Mouse (Mus musculus): ENCODE results near the gene Scml4. TPM values are rescaled to one million over a fixed set of nuclear protein-coding genes. Genes with fewer than 3 reads are reported as not detected.

The Scml4 gene
- total and polyA plus RNA-seq, 3 experiments, result 0.03 to 0.08 TPM; not detected in 1

GRCm38 (mm10) chr10:42894696-42895095 lies 34.5 kb downstream of the Scml4 start:
- Histone ChIP-seq H3K36me3 (ENCODE audit: control insufficient read depth in 1 of 2, insufficient read depth in 2 of 2, low read length in 2 of 2) (no peaks in the 10 kb centered on the region), H3K4me3 (ENCODE audit: control insufficient read depth in 1 of 2, insufficient read depth in 1 of 2, low read depth in 2 of 2, low read length in 2 of 2) (no peak overlapping the region), H3K27me3 (ENCODE audit: control insufficient read depth in 1 of 2, insufficient read depth in 2 of 2, low read length in 2 of 2) (peaks cover 3 to 9% of the 10 kb centered on the region in 2 experiments), H3K9ac (ENCODE audit: control insufficient read depth, low read depth, low read length, poor library complexity, severe bottlenecking) (no peak overlapping the region), H3K9me3 (replicated peaks; ENCODE audit: insufficient read depth, low read length) (no peaks in the 10 kb centered on the region), H3K4me1 (ENCODE audit: control insufficient read depth in 1 of 2, insufficient read depth in 2 of 2, low read length in 2 of 2) (no peaks in the 10 kb centered on the region), H3K27ac (ENCODE audit: control insufficient read depth, low read depth, low read length) (no peak overlapping the region), H3K79me2 (ENCODE audit: control insufficient read depth, insufficient read depth, low read length, poor library complexity) (no peaks in the 10 kb centered on the region)
- DNase-seq (ENCODE audit: low read depth, low spot score), result no peak
- TF ChIP-seq TBP (IDR thresholded peaks at IDR 0.05; ENCODE audit: low read depth, low read length) (no peak), RAD21 (IDR thresholded peaks at IDR 0.05; ENCODE audit: low read depth, low read length) (no peak), BHLHE40 (IDR thresholded peaks at IDR 0.05; ENCODE audit: borderline replicate concordance, low read depth, low read length) (no peak), CHD1 (IDR thresholded peaks at IDR 0.05; ENCODE audit: low read depth, low read length) (no peak), SIN3A (IDR thresholded peaks at IDR 0.05; ENCODE audit: low read length) (no peak), MYB (IDR thresholded peaks at IDR 0.05; ENCODE audit: low read depth, low read length) (no peak), MAZ (IDR thresholded peaks at IDR 0.05; ENCODE audit: low read depth, low read length) (no peak), NELFE (IDR thresholded peaks at IDR 0.05; ENCODE audit: low read depth, low read length) (no peak), POLR2AphosphoS5 (IDR thresholded peaks at IDR 0.05; ENCODE audit: borderline replicate concordance, low read depth, low read length) (no peak), MEF2A (IDR thresholded peaks at IDR 0.05; ENCODE audit: extremely low read depth, insufficient replicate concordance, low read depth, low read length, poor library complexity, severe bottlenecking) (no peak), CTCF (IDR thresholded peaks at IDR 0.05 in 2 of 3, conservative IDR thresholded peaks at IDR 0.05 in 1 of 3; ENCODE audit: control insufficient read depth in 1 of 3, insufficient read depth in 1 of 3, low read depth in 2 of 3, low read length in 3 of 3, poor library complexity in 1 of 3, severe bottlenecking in 1 of 3) (no peak), EP300 (IDR thresholded peaks at IDR 0.05; ENCODE audit: low read depth in 1 of 2, low read length in 2 of 2) (no peak), ZMIZ1 (IDR thresholded peaks at IDR 0.05; ENCODE audit: low read depth, low read length) (no peak), GABPA (IDR thresholded peaks at IDR 0.05; ENCODE audit: low read depth, low read length) (no peak), SMC3 (IDR thresholded peaks at IDR 0.05; ENCODE audit: low read depth, low read length) (no peak)

GRCm38 (mm10) chr10:42896621-42897020 lies 36.5 kb downstream of the Scml4 start:
- DNase-seq (ENCODE audit: low read depth, low spot score), result no peak
- H3K9ac ChIP-seq (ENCODE audit: control insufficient read depth, low read depth, low read length, poor library complexity, severe bottlenecking), result no peak overlapping the region
- no peaks in the 10 kb centered on the region for H3K36me3 ChIP-seq (ENCODE audit: control insufficient read depth in 1 of 2, insufficient read depth in 2 of 2, low read length in 2 of 2)
- H3K27me3 ChIP-seq (ENCODE audit: control insufficient read depth in 1 of 2, insufficient read depth in 2 of 2, low read length in 2 of 2), result peaks cover 2 to 11% of the 10 kb centered on the region in 2 experiments
- H3K4me3 ChIP-seq (ENCODE audit: control insufficient read depth in 1 of 2, insufficient read depth in 1 of 2, low read depth in 2 of 2, low read length in 2 of 2), result no peak overlapping the region
- no peak for TF ChIP-seq GABPA (IDR thresholded peaks at IDR 0.05; ENCODE audit: low read depth, low read length)
- TF ChIP-seq MYB (IDR thresholded peaks at IDR 0.05; ENCODE audit: low read depth, low read length), result no peak
- no peak for TF ChIP-seq USF2 (IDR thresholded peaks at IDR 0.05; ENCODE audit: borderline replicate concordance in 1 of 2, insufficient read depth in 1 of 2, low read depth in 1 of 2, low read length in 2 of 2)
- TF ChIP-seq EP300 (IDR thresholded peaks at IDR 0.05; ENCODE audit: low read depth in 1 of 2, low read length in 2 of 2), result no peak
- TF ChIP-seq POLR2AphosphoS2 (IDR thresholded peaks at IDR 0.05; ENCODE audit: low read length), result no peak
- no peak for TF ChIP-seq MAFK (IDR thresholded peaks at IDR 0.05; ENCODE audit: borderline replicate concordance, low read depth, low read length)
- TF ChIP-seq TAL1 (IDR thresholded peaks at IDR 0.05; ENCODE audit: low read length), result no peak
- no peak for TF ChIP-seq BHLHE40 (IDR thresholded peaks at IDR 0.05; ENCODE audit: borderline replicate concordance, low read depth, low read length)
- TF ChIP-seq NELFE (IDR thresholded peaks at IDR 0.05; ENCODE audit: low read depth, low read length), result no peak
- no peak for TF ChIP-seq ZKSCAN1 (IDR thresholded peaks at IDR 0.05; ENCODE audit: low read depth, low read length)
- no peak for TF ChIP-seq UBTF (IDR thresholded peaks at IDR 0.05; ENCODE audit: borderline replicate concordance, insufficient read depth, low read depth, low read length)
- no peak for TF ChIP-seq TCF12 (IDR thresholded peaks at IDR 0.05; ENCODE audit: low read depth, low read length)
- TF ChIP-seq CTCF (IDR thresholded peaks at IDR 0.05 in 2 of 3, conservative IDR thresholded peaks at IDR 0.05 in 1 of 3; ENCODE audit: control insufficient read depth in 1 of 3, insufficient read depth in 1 of 3, low read depth in 2 of 3, low read length in 3 of 3, poor library complexity in 1 of 3, severe bottlenecking in 1 of 3), result no peak
- no peaks in the 10 kb centered on the region for H3K4me1 ChIP-seq (ENCODE audit: control insufficient read depth in 1 of 2, insufficient read depth in 2 of 2, low read length in 2 of 2)
- H3K27ac ChIP-seq (ENCODE audit: control insufficient read depth, low read depth, low read length), result no peak overlapping the region
- no peaks in the 10 kb centered on the region for H3K9me3 ChIP-seq (replicated peaks; ENCODE audit: insufficient read depth, low read length)
- no peaks in the 10 kb centered on the region for H3K79me2 ChIP-seq (ENCODE audit: control insufficient read depth, insufficient read depth, low read length, poor library complexity)

All from MEL (cell line).